Mouse (Mus musculus) bone marrow, adult 2 months (tissue): ENCODE results near the gene Aqr. TPM values are rescaled to one million over a fixed set of nuclear protein-coding genes. Genes with fewer than 3 reads are reported as not detected.

Experiments used
- H3K27ac ChIP-seq: fragments of 200-500 bp; 2 replicates; pipeline ENCODE4 v1.5.1; 2012; ENCODE audit warnings: low read depth, mild to moderate bottlenecking, control low read depth, inconsistent platforms, low read length; ENCODE audit not compliant: control insufficient read depth, poor library complexity, insufficient read depth
- H3K4me1 ChIP-seq: fragments of 200-500 bp; 2 replicates; pipeline ENCODE4 v1.6.1; 2011; ENCODE audit warnings: low read length; ENCODE audit not compliant: control insufficient read depth, insufficient read depth
- H3K4me3 ChIP-seq: fragments of 200-500 bp; replicated peaks from 2 replicates; pipeline ENCODE3; 2011; ENCODE audit warnings: mild to moderate bottlenecking, low read depth, low read length, control low read depth; ENCODE audit not compliant: control insufficient read depth
- CTCF ChIP-seq: fragments of 200-500 bp; IDR thresholded peaks from 2 replicates; pipeline ENCODE4 v1.5.1; 2011; ENCODE audit warnings: low read length, control low read depth; ENCODE audit not compliant: control insufficient read depth, insufficient read depth
- POLR2A ChIP-seq: fragments of 200-500 bp; IDR thresholded peaks from 2 replicates; pipeline ENCODE4 v1.6.1; 2011; ENCODE audit warnings: low read depth, mild to moderate bottlenecking, control low read depth, low read length, borderline replicate concordance; ENCODE audit not compliant: control insufficient read depth
- WGBS: fragments of 180-500 bp; shearing (Covaris S2); methylation state at CpG from one replicate; pipeline ENCODE4 v1.1.7; 2018; 5-methylcytosine and 5-hydroxymethylcytosine counted together
- polyA plus RNA-seq: library from polyadenylated mRNA; stranded (reverse); fragments of >200 nt; gene quantifications from 2 replicates; pipeline ENCODE4 v1.2.4, GENCODE M21; 2011; ENCODE audit warnings: low replicate concordance; ENCODE audit not compliant: missing spikeins, insufficient read depth, insufficient read length

Aqr gene
- polyA plus RNA-seq, 1 experiment = 15.3 TPM

DNA sequence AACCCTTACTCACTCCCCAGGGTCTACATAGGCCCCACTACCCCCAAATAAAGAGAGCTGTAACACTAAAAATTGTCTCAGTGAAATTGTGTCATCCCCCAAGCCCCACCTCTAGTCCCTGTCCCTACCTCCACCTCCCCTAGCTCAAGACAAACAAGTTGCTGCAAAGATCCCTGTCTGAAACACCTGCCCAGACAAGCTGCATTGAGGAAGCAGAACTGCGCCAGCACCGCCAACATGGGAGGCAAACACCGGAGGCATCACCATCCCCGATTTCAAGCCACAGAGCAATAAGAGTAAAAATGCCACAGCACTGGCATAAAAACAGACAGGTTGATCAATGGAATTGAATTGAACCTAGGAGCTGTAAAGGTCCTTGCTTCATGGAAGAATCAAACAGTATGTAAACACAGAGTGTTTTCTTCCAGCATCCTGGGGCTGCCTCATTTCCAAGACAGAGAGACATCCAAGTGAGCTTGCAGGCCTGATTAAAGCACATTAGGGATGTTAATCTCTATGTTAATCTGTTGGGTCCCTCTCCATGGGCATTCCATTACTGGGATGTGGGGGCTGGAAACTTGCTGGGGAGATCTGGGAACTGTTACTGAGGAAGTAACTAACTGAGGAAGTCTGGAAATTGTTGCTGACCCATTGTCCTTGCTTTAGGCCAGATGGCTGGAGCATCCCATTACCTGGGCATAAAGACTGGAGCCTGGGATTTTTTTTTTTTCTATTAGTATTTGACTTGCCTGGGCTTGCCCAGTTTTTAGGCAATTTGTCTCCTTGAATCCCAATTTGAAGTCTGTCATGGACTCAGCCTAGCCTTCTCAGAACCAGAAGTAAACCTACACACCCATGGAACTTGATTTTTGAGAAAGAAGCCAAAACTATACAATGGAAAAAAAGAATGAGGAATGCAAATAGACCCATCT lies 8.8 kb downstream of the Aqr start:
- Histone ChIP-seq H3K4me1 (no peaks in the 10 kb centered on the region; the same call in 1 of the 2 replicates), H3K27ac (no peak overlapping the region), H3K4me3 (no peak overlapping the region)
- TF ChIP-seq POLR2A = no peak
- TF ChIP-seq CTCF = no peak
- 74% methylated on average over 4 of the region's 4 CpGs for WGBS

DNA sequence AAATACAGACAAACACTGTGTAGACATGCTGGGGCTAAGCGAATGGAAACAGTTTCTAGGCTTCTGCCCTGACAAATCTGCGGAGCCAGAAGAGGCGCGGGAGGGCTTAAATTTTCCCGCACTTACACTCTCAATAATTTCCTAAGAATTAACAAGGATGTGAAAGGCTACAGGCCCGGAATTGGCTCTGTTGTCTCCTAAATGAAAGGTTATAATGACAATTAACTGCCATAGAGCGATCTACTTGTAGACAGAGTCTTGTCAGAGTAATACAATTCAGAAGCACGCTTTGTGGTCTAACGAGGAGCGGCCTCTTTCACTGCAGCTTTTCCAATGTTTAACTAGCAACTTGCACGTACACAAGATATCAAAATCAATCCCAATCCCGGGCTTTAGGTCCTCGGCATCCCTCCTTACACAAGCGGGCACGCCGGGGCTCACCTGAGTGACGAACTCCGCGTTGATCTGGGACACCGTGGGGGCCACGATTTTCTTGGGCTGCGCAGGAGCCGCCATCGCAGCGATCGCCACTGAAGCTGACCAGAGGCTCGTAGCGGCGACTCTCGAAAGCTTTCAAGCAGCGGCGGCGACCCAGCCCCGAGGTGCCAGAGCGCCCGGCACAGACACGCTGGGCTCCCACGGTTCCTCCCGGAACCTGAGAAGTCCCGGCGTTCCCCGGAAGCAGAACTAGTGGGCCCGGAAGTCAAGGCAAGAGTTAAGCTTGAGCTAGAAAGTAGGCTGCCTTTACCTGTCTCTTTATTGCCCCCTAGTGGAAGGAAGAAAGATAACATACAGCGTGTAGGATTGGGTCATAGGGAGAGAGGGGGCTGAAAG lies 12.0 kb downstream of the Aqr start:
- under 1% methylated on average over 44 of the region's 44 CpGs for WGBS
- Histone ChIP-seq H3K4me1 (no peaks in the 10 kb centered on the region; the same call in 1 of the 2 replicates), H3K4me3 (peak overlapping the region; percentile 98), H3K27ac (peak overlapping the region; percentile 67; the same call in 1 of the 2 replicates)
- TF ChIP-seq POLR2A = peak; percentile 83; the same call in 1 of the 2 replicates
- peak; percentile 31; the same call in 1 of the 2 replicates for TF ChIP-seq CTCF

DNA sequence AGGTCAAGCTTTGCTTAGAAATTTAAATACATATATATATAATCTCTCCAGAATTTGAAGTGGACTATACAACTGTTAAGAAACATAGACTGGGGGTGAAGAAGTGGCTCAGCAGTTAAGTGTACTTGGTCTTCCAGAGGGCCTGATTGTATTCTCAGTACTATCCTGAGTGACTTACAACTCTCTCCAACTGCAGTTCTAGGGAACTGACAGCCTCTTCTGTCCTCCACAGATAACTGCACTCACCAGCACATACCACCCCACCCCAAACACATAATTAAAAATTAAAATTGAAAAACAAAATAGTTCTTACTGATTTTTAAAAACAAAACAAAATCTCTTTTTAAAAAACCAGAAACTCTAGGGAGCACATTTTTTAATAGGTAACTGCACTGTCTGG lies 13.6 kb downstream of the Aqr start:
- no peaks in the 10 kb centered on the region; the same call in 1 of the 2 replicates for H3K4me1 ChIP-seq
- H3K4me3 ChIP-seq = no peak overlapping the region
- no peak overlapping the region for H3K27ac ChIP-seq
- no peak for TF ChIP-seq CTCF
- TF ChIP-seq POLR2A = no peak

GRCm38 (mm10) chr2:114167837-114168236 lies 19.0 kb downstream of the Aqr start:
- H3K4me3 ChIP-seq = no peak overlapping the region
- H3K27ac ChIP-seq = no peak overlapping the region
- H3K4me1 ChIP-seq = no peaks in the 10 kb centered on the region; the same call in 1 of the 2 replicates
- TF ChIP-seq POLR2A (no peak), CTCF (no peak)

DNA sequence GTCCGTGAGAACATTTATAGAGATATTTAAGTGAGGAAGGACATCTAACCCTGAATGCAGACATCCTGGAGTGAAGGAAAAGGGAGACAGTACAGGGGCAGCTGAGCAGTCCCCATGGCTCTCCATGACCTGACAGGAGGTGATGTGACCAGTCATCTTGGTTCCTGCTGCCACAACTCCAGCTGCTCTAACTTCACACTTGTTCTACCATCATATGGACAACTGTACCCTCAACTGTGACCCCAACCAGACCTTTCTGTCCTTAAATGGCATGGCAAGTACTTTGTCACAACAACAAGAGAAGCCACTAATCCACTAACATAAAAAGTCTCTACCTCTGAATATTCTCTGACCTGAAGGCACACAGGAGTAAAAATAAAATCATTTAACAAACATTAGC lies 24.8 kb downstream of the Aqr start:
- Histone ChIP-seq H3K27ac (no peak overlapping the region), H3K4me1 (no peaks in the 10 kb centered on the region; the same call in 1 of the 2 replicates), H3K4me3 (no peak overlapping the region)
- TF ChIP-seq CTCF (no peak), POLR2A (no peak)
- 91% methylated on average over 1 of the region's 1 CpGs for WGBS

- WGBS = 43% methylated on average over 4 of the region's 4 CpGs
- Histone ChIP-seq H3K4me1 (no peaks in the 10 kb centered on the region), H3K27ac (no peak overlapping the region), H3K4me3 (no peak overlapping the region)
- TF ChIP-seq CTCF (no peak), POLR2A (no peak)
These were observed 29.5 kb downstream of the Aqr start for GRCm38 (mm10) chr2:114157345-114157744.

- H3K27ac ChIP-seq = no peak overlapping the region
- WGBS = 73% methylated on average over 1 of the region's 1 CpGs
- no peak for TF ChIP-seq CTCF
- TF ChIP-seq POLR2A = no peak
- no peak overlapping the region for H3K4me3 ChIP-seq
- H3K4me1 ChIP-seq = no peaks in the 10 kb centered on the region
These were observed 30.2 kb downstream of the Aqr start for GRCm38 (mm10) chr2:114156639-114157038.

- WGBS = 82% methylated on average over 6 of the region's 6 CpGs
- no peaks in the 10 kb centered on the region for H3K4me1 ChIP-seq
- H3K27ac ChIP-seq = no peak overlapping the region
- H3K4me3 ChIP-seq = no peak overlapping the region
- no peak for TF ChIP-seq POLR2A
- no peak for TF ChIP-seq CTCF
These were observed 33.6 kb downstream of the Aqr start for GRCm38 (mm10) chr2:114153247-114153646.
